Mouse (Mus musculus): Measurements from ENCODE around the gene Prdx5.

GRCm38 (mm10) chr19:6906199-6906598 is 3.7 kb downstream of the Prdx5 start:
- peak; percentile 16; the same call in 1 of the 2 replicates for TF ChIP-seq CTCF (IDR thresholded peaks at IDR 0.05)
- TF ChIP-seq EP300 (IDR thresholded peaks at IDR 0.05), result no peak
